Mouse (Mus musculus): Measurements from ENCODE around the gene Tmem121b. TPM values are rescaled to one million over a fixed set of nuclear protein-coding genes. Genes with fewer than 3 reads are reported as not detected.

Gene Tmem121b
- total RNA-seq (2012; rRNA removed) (not detected in 2 replicates), total RNA-seq (2014; rRNA removed) (not detected in 2 replicates), polyA plus RNA-seq (2012; ENCODE audit: insufficient read length, low read depth) (not detected in 2 replicates)

DNA sequence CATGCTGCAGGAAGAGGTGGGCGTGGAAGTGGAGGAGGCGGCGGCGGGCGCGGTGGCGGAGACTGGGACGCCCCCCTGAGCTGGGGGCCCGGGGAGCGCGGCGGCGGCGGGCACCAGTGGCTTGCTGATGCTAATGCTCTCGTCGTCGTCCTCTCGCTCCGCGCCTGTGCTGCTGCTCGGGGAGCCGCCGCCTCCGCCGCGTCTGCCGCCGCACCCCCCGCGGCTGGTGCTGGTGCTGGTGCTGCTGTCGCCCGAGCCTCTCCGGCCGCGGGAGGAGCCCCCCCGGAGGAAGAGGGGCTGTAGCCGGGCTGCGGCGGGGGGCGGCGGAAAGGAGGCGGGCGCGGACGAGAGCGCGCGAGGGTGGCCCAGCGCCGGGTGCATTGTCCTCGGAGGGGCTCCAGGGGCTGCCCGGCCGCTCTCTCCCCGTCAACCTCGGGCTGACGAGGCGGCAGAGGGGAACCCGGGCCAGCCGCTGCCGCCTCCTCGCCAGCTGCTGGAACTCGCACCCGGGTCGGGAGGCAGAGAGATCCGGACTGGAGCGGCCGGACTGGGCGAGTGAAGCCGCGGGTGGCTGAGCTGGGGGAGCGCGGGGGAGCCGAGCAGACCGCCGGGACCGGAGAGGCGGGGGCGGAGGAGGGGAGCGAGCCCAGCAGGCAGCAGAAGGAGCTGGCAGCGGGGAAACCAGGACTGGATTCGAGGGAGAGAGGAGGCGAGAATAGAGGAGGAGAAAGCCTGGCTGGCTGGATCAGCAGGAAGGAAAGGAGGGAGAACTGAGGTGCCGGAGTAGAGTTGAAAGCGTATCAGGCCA is at the start of gene Tmem121b:
TSS of gene Tmem121b (minus strand) at position 434 of the 808 bp plus-strand sequence.
- dilution Hi-C loops (cut with MboI; ENCODE audit: extremely low pct_ligation_motif_present, extremely low pct_unique_long_range_greater_than_20kb, low sequenced_read_pairs): no loop called here
- no peaks in the 10 kb centered on the region for H3K36me3 ChIP-seq (replicated peaks in 1 of 2; ENCODE audit: control insufficient read depth in 1 of 2, insufficient read depth in 1 of 2, low read length in 1 of 2)
- no peak within 1 kb of the TSS for H3K27ac ChIP-seq (ENCODE audit: insufficient read depth, low read depth)
- H3K9me3 ChIP-seq (replicated peaks; ENCODE audit: low read length): peaks cover 11% of the 10 kb centered on the region
- no peaks in the 10 kb centered on the region for H3K79me2 ChIP-seq (replicated peaks; ENCODE audit: control insufficient read depth, extremely low read depth, insufficient read depth, poor library complexity, severe bottlenecking)
- H3K4me3 ChIP-seq (replicated peaks in 1 of 3; ENCODE audit: low read depth in 2 of 3, low read length in 2 of 3, poor library complexity in 1 of 3): peak within 1 kb of the TSS in 2 of 3 experiments; percentile 13 to 56
- H3K4me1 ChIP-seq (ENCODE audit: control insufficient read depth in 1 of 2, insufficient read depth in 2 of 2): peaks cover 0 to 4% of the 10 kb centered on the region in 2 experiments; a peak in 2 of 4 replicates
- no peak within 1 kb of the TSS for H3K9ac ChIP-seq (ENCODE audit: insufficient read depth, low read depth)
- in situ Hi-C loops (cut with MboI; ENCODE audit: low pct_ligation_motif_present, low pct_unique_long_range_greater_than_20kb, low sequenced_read_pairs): no loop called here
- peaks cover 26% of the 10 kb centered on the region for H3K27me3 ChIP-seq (replicated peaks)
- no peak for DNase-seq (ENCODE audit: extremely low read depth)
- peak within 1 kb of the TSS; percentile 76 for H3K4me2 ChIP-seq (ENCODE audit: insufficient read depth, low read depth, poor library complexity, severe bottlenecking)
- TF ChIP-seq ELF1 (IDR thresholded peaks at IDR 0.05; ENCODE audit: low read depth, low read length) (no peak), CHD1 (IDR thresholded peaks at IDR 0.05; ENCODE audit: low read depth, low read length) (no peak), MAFK (IDR thresholded peaks at IDR 0.05; ENCODE audit: insufficient replicate concordance, low read length) (no peak), MAX (IDR thresholded peaks at IDR 0.05; ENCODE audit: low read length) (no peak), SMC3 (IDR thresholded peaks at IDR 0.05; ENCODE audit: low read depth, low read length) (no peak), RAD21 (IDR thresholded peaks at IDR 0.05; ENCODE audit: low read depth, low read length) (no peak), USF2 (conservative IDR thresholded peaks at IDR 0.05; ENCODE audit: low read depth, low read length) (no peak), USF1 (IDR thresholded peaks at IDR 0.05; ENCODE audit: low read depth, low read length) (no peak), HCFC1 (IDR thresholded peaks at IDR 0.05; ENCODE audit: low read depth, low read length) (no peak), IRF4 (IDR thresholded peaks at IDR 0.05; ENCODE audit: low read depth, low read length) (no peak), TCF12 (IDR thresholded peaks at IDR 0.05; ENCODE audit: low read depth, low read length) (no peak), SIN3A (IDR thresholded peaks at IDR 0.05; ENCODE audit: low read length) (no peak), POLR2AphosphoS2 (IDR thresholded peaks at IDR 0.05; ENCODE audit: low read depth, low read length) (no peak), POLR2A (IDR thresholded peaks at IDR 0.05; ENCODE audit: low read depth, low read length) (no peak), ZNF384 (IDR thresholded peaks at IDR 0.05; ENCODE audit: low read depth, low read length) (no peak), ETS1 (conservative IDR thresholded peaks at IDR 0.05; ENCODE audit: low read depth, low read length) (no peak), GABPA (IDR thresholded peaks at IDR 0.05; ENCODE audit: insufficient replicate concordance, low read depth, low read length) (no peak), KAT2A (IDR thresholded peaks at IDR 0.05; ENCODE audit: insufficient replicate concordance, low read length) (no peak), MEF2A (IDR thresholded peaks at IDR 0.05; ENCODE audit: borderline replicate concordance, low read depth, low read length) (no peak)

GRCm38 (mm10) chr6:120542061-120542460 is 48.5 kb upstream of the Tmem121b start:
- H3K9ac ChIP-seq (ENCODE audit: insufficient read depth, low read depth): no peak overlapping the region

More at GRCm38 (mm10) chr6:120542061-120542460, 48.5 kb upstream of the Tmem121b start:
- peaks cover 7 to 16% of the 10 kb centered on the region in 2 experiments; a peak in 3 of 4 replicates for H3K4me1 ChIP-seq (ENCODE audit: control insufficient read depth in 1 of 2, insufficient read depth in 2 of 2)
- H3K27me3 ChIP-seq (replicated peaks): no peaks in the 10 kb centered on the region
- no peak overlapping the region for H3K4me2 ChIP-seq (ENCODE audit: insufficient read depth, low read depth, poor library complexity, severe bottlenecking)
- DNase-seq (ENCODE audit: extremely low read depth): no peak
- H3K4me3 ChIP-seq (replicated peaks in 1 of 3; ENCODE audit: low read depth in 2 of 3, low read length in 2 of 3, poor library complexity in 1 of 3): no peak overlapping the region
- no peak overlapping the region for H3K27ac ChIP-seq (ENCODE audit: insufficient read depth, low read depth)
- dilution Hi-C loops (cut with MboI; ENCODE audit: extremely low pct_ligation_motif_present, extremely low pct_unique_long_range_greater_than_20kb, low sequenced_read_pairs) (no loop called here), in situ Hi-C loops (cut with MboI; ENCODE audit: low pct_ligation_motif_present, low pct_unique_long_range_greater_than_20kb, low sequenced_read_pairs) (no loop called here)
- TF ChIP-seq CTCF (conservative IDR thresholded peaks at IDR 0.05 in 1 of 2, IDR thresholded peaks at IDR 0.05 in 1 of 2; ENCODE audit: low read depth in 2 of 2, low read length in 2 of 2) (peak in 1 of 2 experiments; percentile 14; a peak in 1 of 4 replicates), CHD2 (IDR thresholded peaks at IDR 0.05; ENCODE audit: low read length) (no peak)
- no peaks in the 10 kb centered on the region for H3K79me2 ChIP-seq (replicated peaks; ENCODE audit: control insufficient read depth, extremely low read depth, insufficient read depth, poor library complexity, severe bottlenecking)
- peaks cover 15% of the 10 kb centered on the region for H3K9me3 ChIP-seq (replicated peaks; ENCODE audit: low read length)
- no peaks in the 10 kb centered on the region for H3K36me3 ChIP-seq (replicated peaks in 1 of 2; ENCODE audit: control insufficient read depth in 1 of 2, insufficient read depth in 1 of 2, low read length in 1 of 2)
